Mouse (Mus musculus): ENCODE data around the gene Metap1d. TPM values are rescaled to one million over a fixed set of nuclear protein-coding genes. Genes with fewer than 3 reads are reported as not detected.

Metap1d gene
- total and polyA plus RNA-seq, 2 experiments from 2014 or later = 14.4 to 25.1 TPM

- peak overlapping the region; percentile 30; the same call in 1 of the 2 replicates for H3K4me3 ChIP-seq (ENCODE audit: low read depth, low read length)
- no peak overlapping the region for H3K9ac ChIP-seq (replicated peaks; ENCODE audit: low read length, poor library complexity, severe bottlenecking)
- H3K27me3 ChIP-seq (ENCODE audit: insufficient read depth, low read length) = peaks cover 71% of the 10 kb centered on the region
- no peaks in the 10 kb centered on the region for H3K36me3 ChIP-seq (ENCODE audit: insufficient read depth, low read length)
- H3K4me1 ChIP-seq (ENCODE audit: insufficient read depth, low read length) = peaks cover 7% of the 10 kb centered on the region; the same call in 1 of the 2 replicates
- no peak for ATAC-seq (ENCODE audit: low FRiP score)
- H3K4me2 ChIP-seq (ENCODE audit: low read depth, low read length, poor library complexity, severe bottlenecking) = peak overlapping the region; percentile 60
- no peak for DNase-seq (ENCODE audit: low spot score)
- H3K9me3 ChIP-seq (ENCODE audit: low read length) = no peaks in the 10 kb centered on the region
- no peak overlapping the region for H3K27ac ChIP-seq (ENCODE audit: low read depth, low read length)
- under 1% methylated on average over 30 of the region's 32 CpGs for WGBS
- TF ChIP-seq CTCF (IDR thresholded peaks at IDR 0.05) = no peak
Measured at GRCm38 (mm10) chr2:71545401-71545881, 92.4 kb downstream of the Metap1d start.

DNA sequence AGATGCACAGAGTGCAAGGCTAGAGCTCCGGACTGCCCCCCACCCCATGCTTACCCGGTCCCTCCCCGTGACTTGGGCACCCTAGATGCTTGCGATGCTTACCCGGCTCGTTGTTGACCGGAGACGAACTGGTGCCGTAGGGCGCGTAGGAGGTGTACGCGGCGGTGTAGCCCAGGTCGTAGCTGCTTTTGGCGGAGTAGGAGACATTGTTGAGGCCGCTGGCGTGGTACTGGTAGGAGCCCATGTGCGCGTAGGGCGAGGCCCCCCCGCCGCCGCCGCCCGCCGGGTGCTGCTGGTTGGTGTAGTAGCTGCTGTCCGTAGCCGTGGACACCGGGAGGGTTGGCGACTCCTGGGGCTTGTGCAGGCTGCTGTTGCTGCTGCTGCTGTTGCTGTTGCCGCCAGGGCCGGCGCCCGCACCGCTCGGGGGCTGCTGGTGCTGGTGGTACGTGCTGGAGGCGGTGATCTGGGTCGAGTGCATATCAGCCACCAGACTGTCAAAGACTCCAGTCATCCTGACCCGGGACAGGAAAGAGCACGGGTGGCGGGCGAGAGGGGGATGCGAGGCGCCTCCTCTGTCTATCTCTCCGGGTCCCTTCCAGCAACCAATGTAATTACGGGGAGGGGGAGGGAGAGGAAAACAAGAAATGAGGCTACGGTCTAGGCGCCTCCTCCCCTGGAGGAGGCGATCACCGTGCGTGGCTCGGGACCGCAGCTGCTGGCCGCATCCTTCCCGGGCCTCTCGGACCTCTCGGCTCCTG is 93.0 kb downstream of the Metap1d start:
- ATAC-seq (ENCODE audit: low FRiP score) = 0 out of 2 replicates have a peak, but pooled peaks have one; percentile 6

DNA sequence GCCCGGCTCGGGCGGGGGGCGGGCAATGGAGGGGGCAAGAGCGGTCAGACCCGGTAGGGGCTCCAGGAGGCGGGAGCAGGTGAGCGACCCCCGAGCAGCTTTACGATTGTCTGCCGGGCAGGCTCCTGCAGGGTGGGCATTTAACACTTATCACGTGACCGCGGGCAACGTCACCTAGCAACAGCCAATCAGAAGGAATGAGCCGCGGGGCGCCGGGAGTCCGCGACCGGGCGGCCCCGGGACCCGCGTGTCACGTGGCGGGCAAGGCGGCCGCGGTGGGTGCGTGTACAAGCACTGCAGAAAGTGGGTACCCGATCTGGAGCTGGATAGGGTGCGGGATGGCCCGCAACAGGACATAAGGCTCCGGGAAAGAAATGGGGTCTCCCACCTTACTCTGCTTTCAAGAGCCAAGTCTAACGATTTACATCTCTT is 93.6 kb downstream of the Metap1d start, which contains the start of gene Dlx2:
Gene Dlx2, minus strand, starts transcription at position 115 of the 432 bp plus-strand sequence.
- no peak for TF ChIP-seq CTCF (IDR thresholded peaks at IDR 0.05)
- Histone ChIP-seq H3K27ac (ENCODE audit: low read depth, low read length) (no peak within 1 kb of the TSS), H3K4me1 (ENCODE audit: insufficient read depth, low read length) (peaks cover 7% of the 10 kb centered on the region; the same call in 1 of the 2 replicates), H3K36me3 (ENCODE audit: insufficient read depth, low read length) (no peaks in the 10 kb centered on the region), H3K9me3 (ENCODE audit: low read length) (no peaks in the 10 kb centered on the region), H3K4me2 (ENCODE audit: low read depth, low read length, poor library complexity, severe bottlenecking) (peak within 1 kb of the TSS; percentile 60), H3K27me3 (ENCODE audit: insufficient read depth, low read length) (peaks cover 75% of the 10 kb centered on the region), H3K4me3 (ENCODE audit: low read depth, low read length) (peak within 1 kb of the TSS; percentile 30), H3K9ac (replicated peaks; ENCODE audit: low read length, poor library complexity, severe bottlenecking) (no peak within 1 kb of the TSS)
- ATAC-seq (ENCODE audit: low FRiP score) (0 out of 2 replicates have a peak, but pooled peaks have one; percentile 29), DNase-seq (ENCODE audit: low spot score) (peak; percentile 48)
- under 1% methylated on average over 36 of the region's 37 CpGs for WGBS

More for the DNA sequence above, 93.0 kb downstream of the Metap1d start:
- H3K4me2 ChIP-seq (ENCODE audit: low read depth, low read length, poor library complexity, severe bottlenecking) = peak overlapping the region; percentile 60
- no peaks in the 10 kb centered on the region for H3K36me3 ChIP-seq (ENCODE audit: insufficient read depth, low read length)
- under 1% methylated on average over 50 of the region's 59 CpGs for WGBS
- no peak overlapping the region for H3K27ac ChIP-seq (ENCODE audit: low read depth, low read length)
- H3K27me3 ChIP-seq (ENCODE audit: insufficient read depth, low read length) = peaks cover 75% of the 10 kb centered on the region
- H3K4me1 ChIP-seq (ENCODE audit: insufficient read depth, low read length) = peaks cover 7% of the 10 kb centered on the region; the same call in 1 of the 2 replicates
- TF ChIP-seq CTCF (IDR thresholded peaks at IDR 0.05) = no peak
- H3K4me3 ChIP-seq (ENCODE audit: low read depth, low read length) = peak overlapping the region; percentile 30
- no peak for DNase-seq (ENCODE audit: low spot score)
- H3K9me3 ChIP-seq (ENCODE audit: low read length) = no peaks in the 10 kb centered on the region
- no peak overlapping the region for H3K9ac ChIP-seq (replicated peaks; ENCODE audit: low read length, poor library complexity, severe bottlenecking)

DNA sequence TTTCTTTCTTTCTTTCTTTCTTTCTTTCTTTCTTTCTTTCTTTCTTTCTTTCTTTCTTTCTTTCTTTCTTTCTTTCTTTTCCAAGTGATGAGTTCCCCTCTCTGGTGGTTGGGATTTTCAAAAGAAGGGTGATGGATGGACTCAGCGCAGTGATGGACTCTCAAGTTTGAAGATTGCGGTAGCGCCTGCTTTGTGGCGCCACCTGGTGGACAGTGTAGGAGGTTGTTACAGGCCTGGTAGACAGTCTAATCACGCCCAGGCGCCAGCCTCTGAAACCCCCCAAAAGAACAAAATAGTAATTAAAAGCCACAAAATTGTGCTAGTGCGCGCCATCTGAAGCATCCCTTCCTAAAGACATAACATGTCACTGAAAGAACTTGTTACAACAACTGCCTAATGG is 94.8 kb downstream of the Metap1d start:
- Histone ChIP-seq H3K9ac (replicated peaks; ENCODE audit: low read length, poor library complexity, severe bottlenecking) (no peak overlapping the region), H3K27me3 (ENCODE audit: insufficient read depth, low read length) (peaks cover 81% of the 10 kb centered on the region), H3K9me3 (ENCODE audit: low read length) (no peaks in the 10 kb centered on the region), H3K4me3 (ENCODE audit: low read depth, low read length) (no peak overlapping the region), H3K36me3 (ENCODE audit: insufficient read depth, low read length) (no peaks in the 10 kb centered on the region), H3K27ac (ENCODE audit: low read depth, low read length) (no peak overlapping the region), H3K4me1 (ENCODE audit: insufficient read depth, low read length) (peaks cover 7% of the 10 kb centered on the region; the same call in 1 of the 2 replicates), H3K4me2 (ENCODE audit: low read depth, low read length, poor library complexity, severe bottlenecking) (no peak overlapping the region)
- WGBS = 3% methylated on average over 8 of the region's 8 CpGs
- DNase-seq (ENCODE audit: low spot score) (peak; percentile 82), ATAC-seq (ENCODE audit: low FRiP score) (no peak)
- peak; percentile 80 for TF ChIP-seq CTCF (IDR thresholded peaks at IDR 0.05)

GRCm38 (mm10) chr2:71550330-71550729 is 97.3 kb downstream of the Metap1d start:
- Histone ChIP-seq H3K9me3 (ENCODE audit: low read length) (no peaks in the 10 kb centered on the region), H3K4me1 (ENCODE audit: insufficient read depth, low read length) (peaks cover 7% of the 10 kb centered on the region; the same call in 1 of the 2 replicates), H3K27ac (ENCODE audit: low read depth, low read length) (no peak overlapping the region), H3K36me3 (ENCODE audit: insufficient read depth, low read length) (no peaks in the 10 kb centered on the region), H3K9ac (replicated peaks; ENCODE audit: low read length, poor library complexity, severe bottlenecking) (no peak overlapping the region), H3K4me3 (ENCODE audit: low read depth, low read length) (no peak overlapping the region), H3K4me2 (ENCODE audit: low read depth, low read length, poor library complexity, severe bottlenecking) (no peak overlapping the region), H3K27me3 (ENCODE audit: insufficient read depth, low read length) (peaks cover 64% of the 10 kb centered on the region)
- WGBS = 25% methylated on average over 3 of the region's 3 CpGs
- TF ChIP-seq CTCF (IDR thresholded peaks at IDR 0.05) = no peak
- no peak for DNase-seq (ENCODE audit: low spot score)
- ATAC-seq (ENCODE audit: low FRiP score) = no peak

- no peak overlapping the region for H3K4me3 ChIP-seq (ENCODE audit: low read depth, low read length)
- H3K27me3 ChIP-seq (ENCODE audit: insufficient read depth, low read length) = peaks cover 52% of the 10 kb centered on the region
- no peak overlapping the region for H3K27ac ChIP-seq (ENCODE audit: low read depth, low read length)
- 1% methylated on average over 18 of the region's 18 CpGs for WGBS
- H3K4me1 ChIP-seq (ENCODE audit: insufficient read depth, low read length) = no peaks in the 10 kb centered on the region
- ATAC-seq (ENCODE audit: low FRiP score) (no peak), DNase-seq (ENCODE audit: low spot score) (no peak)
- H3K9ac ChIP-seq (replicated peaks; ENCODE audit: low read length, poor library complexity, severe bottlenecking) = no peak overlapping the region
- TF ChIP-seq CTCF (IDR thresholded peaks at IDR 0.05) = no peak
- H3K9me3 ChIP-seq (ENCODE audit: low read length) = no peaks in the 10 kb centered on the region
- H3K4me2 ChIP-seq (ENCODE audit: low read depth, low read length, poor library complexity, severe bottlenecking) = no peak overlapping the region
- no peaks in the 10 kb centered on the region for H3K36me3 ChIP-seq (ENCODE audit: insufficient read depth, low read length)
Measured at GRCm38 (mm10) chr2:71551704-71552103, 98.6 kb downstream of the Metap1d start.

Data from midbrain, postnatal 0 days (tissue).